ENCODE assay signal across 30 mouse cellular contexts in genomic region chr2:22679944-22680343, GRCm38 (mm10). TPM values are rescaled to one million over a fixed set of nuclear protein-coding genes. Genes with fewer than 3 reads are reported as not detected.
DNase-seq lines count a peak whose midpoint lies in the region; ATAC-seq and TF ChIP-seq lines count a peak whose summit lies in the region.
"Had no signal": no experiment of that assay in that cellular context is flagged by ENCODE, and none has a peak within 500 bp of the region (broad histone marks: within the 10 kb centered on the region; RNA-seq: fewer than 3 reads in every experiment).

No protein-coding gene starts in this region.

- no peak overlapping the region for H3K27ac ChIP-seq in liver, postnatal 0 days (ENCODE audit: low read depth)
- H3K27ac ChIP-seq in cerebellum, adult 2 months (ENCODE audit: insufficient read depth, low read length) = no peak overlapping the region
- H3K27ac ChIP-seq: hindbrain, embryonic 12.5 days; kidney, embryonic 15.5 days; liver, embryonic 14.5 days; lung, embryonic 15.5 days; neural tube, embryonic 12.5 days had no signal

- no peak overlapping the region for H3K9ac ChIP-seq in liver, postnatal 0 days (replicated peaks)
- H3K9ac ChIP-seq: hindbrain, embryonic 12.5 days; kidney, embryonic 15.5 days; liver, embryonic 14.5 days; lung, embryonic 15.5 days; neural tube, embryonic 12.5 days had no signal

- TF ChIP-seq EP300 in liver, postnatal 0 days (IDR thresholded peaks at IDR 0.05; ENCODE audit: low read depth) = 0 out of 2 replicates have a peak, but pooled peaks have one; percentile 7

- ATAC-seq in liver, postnatal 0 days = peak; percentile 35; the same call in 1 of the 2 replicates
- peak; percentile 57 for ATAC-seq in activated CD4-positive, CD25-positive, alpha-beta regulatory T cell, adult 4 months

- no peak for TF ChIP-seq POLR2A in myocyte (IDR thresholded peaks at IDR 0.05; ENCODE audit: insufficient read length, low read depth)
- TF ChIP-seq POLR2A in cerebellum, adult 2 months (IDR thresholded peaks at IDR 0.05; ENCODE audit: borderline replicate concordance, insufficient read depth, low read length) = no peak

- WGBS in liver, postnatal 0 days (ENCODE audit: insufficient replicate concordance) = 40% methylated on average over 4 of the region's 4 CpGs
- 26% methylated on average over 4 of the region's 4 CpGs for WGBS in cerebellum, adult 2 months

- H3K36me3 ChIP-seq in liver, postnatal 0 days (replicated peaks; ENCODE audit: insufficient read depth, low read length) = no peaks in the 10 kb centered on the region
- H3K36me3 ChIP-seq in myocyte (ENCODE audit: control insufficient read depth, insufficient read depth) = no peaks in the 10 kb centered on the region
- H3K36me3 ChIP-seq: kidney, embryonic 15.5 days; lung, embryonic 15.5 days; neural tube, embryonic 12.5 days had no signal

- peak; percentile 37 for DNase-seq in adrenal gland, adult 8-10 months
- DNase-seq in adrenal gland, postnatal 4 days (ENCODE audit: low spot score in 2 of 2) = no peak
- no peak for DNase-seq in liver, postnatal 0 days
- DNase-seq in liver = no peak
- DNase-seq in embryo, embryonic 10 days (ENCODE audit: low spot score) = no peak
- no peak for DNase-seq in cerebellum, adult 2 months
- DNase-seq: B cell, adult 2 months; cerebellum, adult 8-10 months; gastrocnemius, postnatal 10 days; heart, postnatal 14 days; kidney, adult 11 months; kidney, postnatal 4 days; layer of hippocampus, adult 9-11 months; lung, postnatal 36 days; midbrain, embryonic 14.5 days; retina, postnatal 1 day; right cerebral cortex, postnatal 4 days; thymus, postnatal 4 days had no signal

- no peaks in the 10 kb centered on the region for H3K27me3 ChIP-seq in liver, postnatal 0 days (ENCODE audit: insufficient read depth, low read length)
- no peaks in the 10 kb centered on the region for H3K27me3 ChIP-seq in myocyte (ENCODE audit: control insufficient read depth, insufficient read depth, insufficient read length)
- H3K27me3 ChIP-seq in cerebellum, adult 2 months (ENCODE audit: control insufficient read depth, insufficient read depth, low read length) = no peaks in the 10 kb centered on the region
- H3K27me3 ChIP-seq: hindbrain, embryonic 12.5 days; kidney, embryonic 15.5 days; lung, embryonic 15.5 days; neural tube, embryonic 12.5 days had no signal

- H3K4me1 ChIP-seq in liver, postnatal 0 days (ENCODE audit: insufficient read depth) = no peaks in the 10 kb centered on the region
- H3K4me1 ChIP-seq in cerebellum, adult 2 months (ENCODE audit: control insufficient read depth, insufficient read depth, low read length) = no peaks in the 10 kb centered on the region
- H3K4me1 ChIP-seq: hindbrain, embryonic 12.5 days; kidney, embryonic 15.5 days; lung, embryonic 15.5 days; megakaryocyte, embryonic 14.5 days; neural tube, embryonic 12.5 days had no signal

- H3K4me3 ChIP-seq in liver, postnatal 0 days (ENCODE audit: low read depth, low read length) = no peak overlapping the region
- H3K4me3 ChIP-seq in myocyte = no peak overlapping the region
- H3K4me3 ChIP-seq in cerebellum, adult 2 months (replicated peaks; ENCODE audit: insufficient read depth, low read depth, low read length) = no peak overlapping the region
- H3K4me3 ChIP-seq: hindbrain, embryonic 12.5 days; kidney, embryonic 15.5 days; lung, embryonic 15.5 days; megakaryocyte, embryonic 14.5 days; neural tube, embryonic 12.5 days had no signal

- H3K9me3 ChIP-seq in liver, postnatal 0 days (ENCODE audit: low read length) = no peaks in the 10 kb centered on the region
- H3K9me3 ChIP-seq: hindbrain, embryonic 12.5 days; kidney, embryonic 15.5 days; lung, embryonic 15.5 days; megakaryocyte, embryonic 14.5 days; neural tube, embryonic 12.5 days had no signal

- TF ChIP-seq CTCF in liver, postnatal 0 days (IDR thresholded peaks at IDR 0.05; ENCODE audit: low read depth) = no peak
- TF ChIP-seq CTCF in cerebellum, adult 2 months (IDR thresholded peaks at IDR 0.05; ENCODE audit: borderline replicate concordance, insufficient read depth, low read depth, low read length) = no peak

- H3ac ChIP-seq in myocyte (ENCODE audit: control insufficient read depth, insufficient read length) = no peak overlapping the region

- H3K79me2 ChIP-seq in myocyte (ENCODE audit: control insufficient read depth, insufficient read depth) = no peaks in the 10 kb centered on the region

- no peak overlapping the region for H3K4me2 ChIP-seq in liver, postnatal 0 days (ENCODE audit: low read depth, low read length)
- H3K4me2 ChIP-seq in myocyte (ENCODE audit: low read depth) = peak overlapping the region; percentile 21
- H3K4me2 ChIP-seq: heart, embryonic 11.5 days; hindbrain, embryonic 12.5 days; kidney, embryonic 15.5 days; lung, embryonic 15.5 days; neural tube, embryonic 12.5 days had no signal

TF ChIP-seq in myocyte, 11 proteins besides CTCF, POLR2A, EP300 and RAD21:
- no peak for TF ChIP-seq REST (IDR thresholded peaks at IDR 0.05; ENCODE audit: insufficient read depth, insufficient read length)
- no peak for TF ChIP-seq USF1 (IDR thresholded peaks at IDR 0.05; ENCODE audit: low read depth)
- TF ChIP-seq MYOG (IDR thresholded peaks at IDR 0.05; ENCODE audit: control insufficient read depth in 1 of 3, insufficient read depth in 1 of 3, insufficient read length in 2 of 3, low read depth in 2 of 3) = no peak
- no peak for TF ChIP-seq TCF12 (IDR thresholded peaks at IDR 0.05; ENCODE audit: insufficient read depth, poor library complexity, severe bottlenecking)

RNA-seq across cellular contexts. Expression of gene Gad2, which starts 57.9 kb away (rescaled TPM):
- total RNA-seq in adrenal gland, adult 8-10 months (2022) = under 1 TPM in 3 of 4 experiments, not detected in 1; 0.12 to 0.86 (median 0.17) TPM
- total RNA-seq in adrenal gland, postnatal 4 days (2021) = under 1 TPM; 0.06 to 0.82 TPM
- not detected in 2 replicates for polyA plus RNA-seq in liver, postnatal 0 days (2015; fragmentation: Nextera tagmentation; extraction: Ambion mirVana)
- not detected for polyA plus RNA-seq in activated CD4-positive, CD25-positive, alpha-beta regulatory T cell, adult 4 months (2017; shearing (Covaris generic))
- not detected for polyA plus RNA-seq in myocyte (2012; fragmentation: generic; extraction: Trizol)
- 47.8 and 48.7 TPM in 2 replicates for polyA plus RNA-seq in cerebellum, adult 2 months (2012; rRNA removed)
- total RNA-seq: adrenal gland, adult 18-20 months; granulocyte monocyte progenitor cell, adult 5-6 weeks; heart, postnatal 14 days had no signal
- polyA plus RNA-seq: liver, embryonic 14.5 days; stomach, embryonic 14.5 days had no signal

Comparison
In these comparisons a context has a peak if more than half of its experiments do, and no peak if none do; other contexts are left out.
1. RNA of gene Gad2, which starts 57.9 kb away (polyA plus RNA-seq): 47.8 to 48.7 TPM in cerebellum, adult 2 months; not detected in activated CD4-positive, CD25-positive, alpha-beta regulatory T cell, adult 4 months, not detected in liver, postnatal 0 days and not detected in myocyte (single experiment); every median in the first group is over 10 times any median in the second.